Mouse (Mus musculus): ENCODE results near the gene Maml3.
A peak's percentile ranks its signal among the peaks of the same experiment; 100 is the strongest.

Maml3 gene

GRCm38 (mm10) chr3:51914900-51915299 lies 190.0 kb downstream of the Maml3 start:
- no peak for DNase-seq (ENCODE audit: low read depth)

- DNase-seq (ENCODE audit: low read depth) = no peak
Measured at GRCm38 (mm10) chr3:51913498-51913897, 191.4 kb downstream of the Maml3 start.

GRCm38 (mm10) chr3:51912214-51912613 lies 192.7 kb downstream of the Maml3 start:
- DNase-seq (ENCODE audit: low read depth) = no peak

GRCm38 (mm10) chr3:51908437-51908990 lies 196.4 kb downstream of the Maml3 start:
- DNase-seq (ENCODE audit: low read depth) = no peak

- peak; percentile 11 for DNase-seq (ENCODE audit: low read depth)
Measured at GRCm38 (mm10) chr3:51907113-51907860, 197.6 kb downstream of the Maml3 start.

- DNase-seq (ENCODE audit: low read depth) = peak; percentile 62
Measured at GRCm38 (mm10) chr3:51905903-51906302, 199.0 kb downstream of the Maml3 start.

- DNase-seq (ENCODE audit: low read depth) = no peak
Measured at GRCm38 (mm10) chr3:51904357-51904855, 200.5 kb downstream of the Maml3 start.

- DNase-seq (ENCODE audit: low read depth) = peak; percentile 14
Measured at GRCm38 (mm10) chr3:51901151-51901550, 203.7 kb downstream of the Maml3 start.

GRCm38 (mm10) chr3:51894514-51894913 lies 210.4 kb downstream of the Maml3 start:
- DNase-seq (ENCODE audit: low read depth) = peak; percentile 54

GRCm38 (mm10) chr3:51891562-51892119 lies 213.2 kb downstream of the Maml3 start:
- DNase-seq (ENCODE audit: low read depth) = no peak

- DNase-seq (ENCODE audit: low read depth) = no peak
Measured at GRCm38 (mm10) chr3:51890181-51890580, 214.7 kb downstream of the Maml3 start.

- DNase-seq (ENCODE audit: low read depth) = no peak
Measured at GRCm38 (mm10) chr3:51889776-51890175, 215.1 kb downstream of the Maml3 start.

GRCm38 (mm10) chr3:51888662-51889433 lies 216.0 kb downstream of the Maml3 start:
- DNase-seq (ENCODE audit: low read depth) = no peak

- no peak for DNase-seq (ENCODE audit: low read depth)
Measured at GRCm38 (mm10) chr3:51888295-51888661, 216.6 kb downstream of the Maml3 start.

- DNase-seq (ENCODE audit: low read depth) = no peak
Measured at GRCm38 (mm10) chr3:51885920-51886319, 219.0 kb downstream of the Maml3 start.

- DNase-seq (ENCODE audit: low read depth) = no peak
Measured at GRCm38 (mm10) chr3:51885487-51885886, 219.4 kb downstream of the Maml3 start.

GRCm38 (mm10) chr3:51881981-51882380 lies 222.9 kb downstream of the Maml3 start:
- DNase-seq (ENCODE audit: low read depth) = peak; percentile 49

- DNase-seq (ENCODE audit: low read depth) = no peak
Measured at GRCm38 (mm10) chr3:51881393-51881792, 223.5 kb downstream of the Maml3 start.

- no peak for DNase-seq (ENCODE audit: low read depth)
Measured at GRCm38 (mm10) chr3:51880506-51881036, 224.3 kb downstream of the Maml3 start.

GRCm38 (mm10) chr3:51879211-51879610 lies 225.7 kb downstream of the Maml3 start:
- no peak for DNase-seq (ENCODE audit: low read depth)

- DNase-seq (ENCODE audit: low read depth) = no peak
Measured at GRCm38 (mm10) chr3:51878577-51878976, 226.3 kb downstream of the Maml3 start.

- DNase-seq (ENCODE audit: low read depth) = no peak
Measured at GRCm38 (mm10) chr3:51876729-51877128, 228.1 kb downstream of the Maml3 start.

Measured in induced T-regulatory cell, adult 2 months (primary cell).